Mouse (Mus musculus) thymus, adult 2 months (tissue): ENCODE measurements around the gene Ly6g6c.

Experiments used
- CTCF ChIP-seq: fragments of 200-500 bp; IDR thresholded peaks from 2 replicates; pipeline ENCODE4 v1.5.1; 2012; ENCODE audit warnings: mild to moderate bottlenecking, control low read depth, low read length, moderate library complexity, borderline replicate concordance; ENCODE audit not compliant: control insufficient read depth, poor library complexity, insufficient read depth; ENCODE audit errors: extremely low read depth
- POLR2A ChIP-seq: fragments of 200-500 bp; IDR thresholded peaks from 2 replicates; pipeline ENCODE4 v1.6.1; 2012; ENCODE audit warnings: mild to moderate bottlenecking, low read length, control low read depth, moderate library complexity; ENCODE audit not compliant: control insufficient read depth, poor library complexity, insufficient read depth; ENCODE audit errors: extremely low read depth

DNA sequence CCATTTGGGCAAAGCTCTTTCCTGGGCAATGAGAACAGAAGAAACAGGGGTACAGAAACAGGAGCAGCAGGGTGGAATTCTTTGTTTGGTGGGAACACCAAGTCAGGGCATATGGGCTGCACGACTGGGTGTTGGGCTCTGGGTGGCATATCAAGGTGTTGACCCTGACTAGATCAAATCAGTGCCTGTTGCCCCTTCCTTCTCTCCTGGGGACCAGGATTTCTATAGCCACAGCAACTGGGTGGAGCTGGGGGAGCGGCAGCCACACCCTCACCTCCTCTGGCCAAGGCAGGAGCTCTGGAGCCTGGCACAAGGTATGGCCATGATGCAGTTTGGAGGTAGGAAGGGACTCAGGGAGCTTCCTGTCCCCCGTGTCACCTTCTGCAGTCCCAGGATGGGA lies 47.0 kb upstream of the Ly6g6c start:
- TF ChIP-seq POLR2A (no peak), CTCF (no peak)
